Mouse (Mus musculus) heart, adult 8-10 months (tissue): Measurements from ENCODE around the gene Nars2. TPM values are rescaled to one million over a fixed set of nuclear protein-coding genes. Genes with fewer than 3 reads are reported as not detected.
A peak's percentile ranks its signal among the peaks of the same experiment; 100 is the strongest.

ENCODE experiments used
- DNase-seq: peaks from one replicate; pipeline ENCODE4 v3.0.0; 2022; ENCODE audit warnings: low spot score
- total RNA-seq, 4 experiments: library from RNA; stranded (reverse); gene quantifications; 2 replicates each; pipeline ENCODE4 v1.2.4; 2022

Gene Nars2
- total RNA-seq, 4 experiments from 2014 or later, result 16.9 to 24.1 (median 19.8) TPM

DNA sequence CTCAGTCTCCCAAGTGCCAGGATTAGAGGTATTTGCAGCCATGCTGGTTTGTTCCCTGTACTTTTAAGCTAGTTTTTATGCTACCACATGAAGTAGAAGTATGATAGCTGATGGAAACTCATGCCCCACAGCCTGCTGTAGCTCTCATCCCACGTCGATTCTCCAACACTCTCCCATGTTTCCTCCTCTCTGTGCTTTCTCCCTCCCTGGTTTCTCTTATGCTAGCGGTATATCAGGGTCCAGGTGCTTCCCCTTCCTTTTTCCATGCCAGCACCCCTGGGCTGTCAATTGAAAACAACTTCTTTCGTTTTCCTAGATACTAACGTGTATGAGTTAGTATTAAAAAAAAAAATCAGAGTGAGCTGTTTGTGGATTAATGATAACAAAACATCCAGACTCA, 120.8 kb downstream of the Nars2 start:
- DNase-seq, result no peak

DNA sequence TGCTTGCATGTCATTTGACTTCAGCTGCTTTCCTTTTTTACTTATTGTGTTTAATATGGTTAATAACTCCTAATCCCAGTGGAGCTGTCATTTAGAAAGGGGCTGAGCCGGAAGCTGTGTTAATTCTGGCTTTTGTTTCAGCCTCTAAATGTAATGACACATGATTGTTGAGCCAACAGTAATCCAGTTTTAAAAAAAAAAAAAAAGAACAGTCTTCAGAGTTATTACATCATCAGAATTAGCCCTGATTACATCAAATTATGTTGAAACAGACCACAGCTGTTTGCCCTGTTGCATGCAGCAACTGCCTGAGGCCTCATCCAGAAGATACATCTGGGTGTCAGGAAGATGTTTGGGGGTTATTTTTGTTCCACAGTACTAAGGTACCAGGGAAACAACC, 123.7 kb downstream of the Nars2 start:
- no peak for DNase-seq

DNA sequence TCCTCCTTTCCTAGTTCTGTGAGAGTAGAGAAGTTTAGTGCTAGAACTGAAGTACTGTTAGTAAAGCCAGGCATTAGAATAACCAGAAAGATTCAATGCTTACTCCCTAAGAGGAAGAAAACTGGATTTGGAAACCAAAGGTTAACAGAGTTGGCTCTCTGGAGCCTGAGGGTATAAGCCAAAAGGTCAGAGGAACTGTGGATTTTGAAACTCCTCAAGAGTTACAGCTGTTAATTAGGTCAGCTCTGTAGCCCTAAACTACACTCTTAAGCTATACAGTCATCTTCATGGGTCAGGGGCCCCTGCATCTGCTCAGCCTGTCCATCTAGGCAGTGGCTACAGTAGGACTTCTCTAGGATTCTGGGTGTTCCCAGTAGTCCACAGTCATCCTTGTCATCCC, 125.7 kb downstream of the Nars2 start:
- DNase-seq, result no peak

DNA sequence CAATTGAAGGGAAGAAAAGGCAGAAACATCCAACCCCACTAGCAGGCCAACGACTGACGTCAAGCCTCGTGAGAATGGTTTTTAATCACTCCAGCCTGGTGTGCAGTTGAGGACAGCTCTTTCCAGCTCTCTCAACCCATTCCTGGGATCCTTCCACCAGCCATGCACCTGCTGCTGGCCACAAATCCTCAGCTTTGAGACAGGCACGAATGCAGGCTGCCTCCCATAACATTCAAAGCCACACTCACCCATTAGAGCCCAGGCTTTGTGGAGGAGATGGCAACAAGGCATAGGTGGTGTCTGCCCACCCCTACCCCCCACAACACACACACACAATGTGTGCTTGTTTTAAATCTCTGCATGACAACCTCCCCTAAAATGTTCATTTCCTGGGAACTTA, 127.4 kb downstream of the Nars2 start:
- no peak for DNase-seq

DNA sequence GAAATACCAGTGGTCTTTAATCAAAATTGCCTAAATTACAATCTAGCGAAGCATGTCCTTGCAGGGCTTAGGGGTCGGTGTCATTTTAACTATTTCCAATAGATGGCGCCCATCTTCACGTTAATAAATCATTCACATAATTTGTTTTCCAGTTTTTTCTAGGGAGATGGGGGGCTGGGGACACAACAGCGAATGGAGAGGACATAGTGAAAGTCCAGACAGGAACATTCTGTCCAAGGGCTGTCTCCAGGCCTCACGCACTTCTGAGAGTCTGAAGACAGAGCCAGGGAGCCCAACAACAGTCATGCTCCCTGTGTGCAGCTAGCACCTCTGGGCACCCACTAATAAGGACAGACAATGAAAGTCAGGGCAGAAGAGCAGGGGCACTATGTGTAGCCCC, 127.8 kb downstream of the Nars2 start:
- peak; percentile 69 for DNase-seq

DNA sequence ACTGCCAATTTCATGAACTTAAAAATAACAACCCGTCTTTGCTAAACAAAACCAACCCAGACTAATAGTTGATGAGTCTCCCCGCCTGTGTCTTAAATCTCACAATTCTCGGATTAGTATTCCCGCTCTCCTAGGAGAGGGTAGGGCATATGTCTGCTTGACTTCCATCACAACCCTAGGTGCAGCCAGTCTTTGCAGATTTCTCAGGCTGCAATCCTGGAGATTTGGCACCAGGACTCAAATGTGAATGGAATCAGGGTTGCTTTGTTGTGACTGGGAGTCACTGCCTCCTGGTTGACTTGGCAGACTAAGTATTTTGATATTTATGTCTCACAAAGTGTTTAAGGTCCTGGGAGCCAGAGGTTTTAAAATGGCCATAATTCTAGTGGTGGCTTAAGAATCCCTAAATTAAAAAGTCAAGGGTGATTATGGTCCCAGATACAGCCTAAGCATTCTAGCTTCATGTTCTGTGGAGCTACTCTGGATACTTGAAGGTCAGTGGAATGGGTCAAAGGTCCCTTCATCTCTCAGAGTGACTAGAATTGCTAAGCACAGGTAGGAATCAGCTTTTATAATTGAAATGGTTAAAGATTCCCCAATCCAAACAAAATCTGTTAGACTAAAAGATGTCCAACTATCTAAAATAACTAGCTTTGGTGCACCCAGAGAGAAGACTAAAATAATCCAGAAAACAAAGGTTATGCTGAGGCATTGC, 128.5 kb downstream of the Nars2 start:
- no peak for DNase-seq

DNA sequence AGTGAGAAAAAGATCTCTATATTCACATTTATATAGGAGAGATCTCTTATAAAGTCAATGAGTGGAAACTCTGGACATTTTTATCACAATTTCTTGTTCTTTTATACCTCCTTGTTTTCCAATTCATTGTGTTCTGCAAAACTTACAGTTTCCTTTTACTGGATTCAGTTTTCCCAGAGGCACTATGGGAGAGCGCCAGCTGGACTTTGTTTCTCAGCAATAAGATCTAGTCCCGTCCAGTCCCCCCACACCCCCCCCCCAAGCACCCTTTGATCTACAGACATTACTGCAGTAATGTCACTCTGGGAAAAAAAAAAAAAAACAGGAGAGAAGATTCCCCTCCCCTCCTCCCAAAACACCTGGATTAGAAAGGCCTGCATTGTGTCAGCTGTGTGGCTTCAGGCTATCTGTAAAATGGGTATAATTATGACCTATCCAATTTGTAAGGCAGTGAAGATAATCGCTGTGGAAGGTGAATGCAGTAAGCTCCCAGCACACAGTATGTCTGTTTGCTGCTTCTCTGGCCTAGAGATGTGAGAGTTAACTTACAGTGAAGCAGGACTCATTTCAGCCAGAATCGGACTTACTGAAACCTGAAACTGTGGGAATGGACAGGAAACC, 129.4 kb downstream of the Nars2 start:
- no peak for DNase-seq

DNA sequence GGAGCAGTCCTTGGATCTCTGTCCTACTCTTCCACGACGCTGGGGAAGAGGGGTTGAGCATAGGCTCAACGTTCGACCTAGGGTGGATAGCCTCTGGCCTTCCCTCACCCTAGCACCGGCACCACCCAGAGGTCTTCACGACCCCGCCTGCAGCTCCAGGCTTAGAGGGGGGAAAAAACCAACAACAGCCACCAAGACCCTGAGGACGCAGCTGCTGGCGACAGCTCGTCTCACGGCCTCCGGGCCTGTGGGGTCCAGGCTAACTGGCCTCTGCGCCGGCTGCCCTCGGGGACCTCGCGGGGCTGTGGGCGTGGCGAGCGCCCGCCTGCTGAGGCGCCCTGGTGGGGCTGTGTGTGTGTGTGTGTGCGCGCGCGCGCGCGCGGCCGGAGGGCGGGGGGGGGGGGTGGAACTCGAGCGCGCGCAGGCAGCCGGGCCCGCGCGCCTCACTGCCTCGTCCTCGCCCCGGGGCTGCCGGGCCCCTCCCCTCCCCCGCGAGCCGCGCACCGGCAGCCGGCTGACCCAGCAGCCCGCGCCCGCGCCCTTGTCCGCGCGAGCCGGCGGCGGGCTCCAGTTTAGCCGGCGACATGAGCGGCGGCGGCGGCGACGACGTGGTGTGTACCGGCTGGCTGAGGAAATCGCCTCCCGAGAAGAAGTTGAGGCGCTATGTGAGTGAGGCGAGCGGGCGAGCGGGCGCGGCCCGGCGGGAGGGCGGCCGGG, 130.1 kb downstream of the Nars2 start, which contains the start of gene Gab2:
Gene Gab2 (plus strand): TSS at position 345 of the 717 bp plus-strand sequence.
- DNase-seq, result peak; percentile 57

DNA sequence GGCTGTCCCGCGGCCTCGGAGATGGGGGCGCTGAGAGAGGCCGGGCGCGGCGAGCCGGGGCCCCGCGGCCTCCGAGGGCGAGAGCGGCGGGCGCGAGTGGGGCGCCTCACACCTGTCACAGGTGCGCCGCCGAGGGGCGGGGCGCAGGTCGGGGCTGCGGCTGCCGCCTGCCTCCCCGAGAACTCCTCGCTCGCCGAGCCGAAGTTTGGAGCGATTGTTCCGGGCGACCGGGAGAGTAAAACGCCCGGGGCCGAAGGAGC, 130.6 kb downstream of the Nars2 start:
- no peak for DNase-seq

DNA sequence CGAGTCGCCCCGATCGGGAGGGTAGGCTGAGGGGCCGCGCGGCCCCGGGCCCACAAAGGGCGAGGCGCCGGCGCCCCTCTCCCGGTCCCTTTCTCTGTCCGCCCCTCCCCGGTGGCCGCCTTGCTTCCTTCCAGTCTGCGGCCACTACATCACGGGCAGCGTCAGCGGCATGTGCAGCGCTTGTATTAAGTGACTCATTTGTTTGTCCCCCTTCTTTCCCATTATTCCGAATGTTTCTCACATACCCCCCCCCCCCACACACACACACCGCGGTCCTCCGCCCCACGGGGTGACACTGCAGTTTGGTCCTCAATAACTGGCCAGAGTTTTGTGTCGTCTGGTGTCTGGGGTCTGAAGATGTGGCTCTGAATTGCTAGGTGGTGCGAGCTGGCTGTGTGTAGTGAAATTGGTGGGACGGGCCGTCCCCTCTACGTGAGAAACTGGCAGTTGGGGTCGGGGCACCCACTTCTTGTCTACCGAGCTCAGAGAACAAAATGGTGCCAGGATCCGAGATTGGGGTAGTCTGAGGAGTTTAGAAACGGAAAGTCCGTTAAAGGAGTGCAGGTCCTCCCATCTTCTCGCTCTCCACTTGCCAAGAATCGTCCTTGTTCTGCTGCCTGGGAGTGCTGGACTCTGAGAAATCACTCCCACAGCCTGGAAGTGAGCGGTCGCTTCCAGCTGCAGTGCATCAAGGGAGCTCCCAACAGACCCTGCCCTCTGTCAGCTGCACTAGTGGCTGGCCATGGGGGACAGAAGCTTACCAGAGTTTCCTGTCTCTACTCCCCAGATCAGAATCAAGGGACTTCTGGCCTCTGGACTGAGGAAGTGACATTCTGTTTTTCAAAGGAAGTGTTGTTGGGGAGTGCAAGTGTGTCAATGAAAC, 131.2 kb downstream of the Nars2 start:
- DNase-seq, result peak; percentile 89

DNA sequence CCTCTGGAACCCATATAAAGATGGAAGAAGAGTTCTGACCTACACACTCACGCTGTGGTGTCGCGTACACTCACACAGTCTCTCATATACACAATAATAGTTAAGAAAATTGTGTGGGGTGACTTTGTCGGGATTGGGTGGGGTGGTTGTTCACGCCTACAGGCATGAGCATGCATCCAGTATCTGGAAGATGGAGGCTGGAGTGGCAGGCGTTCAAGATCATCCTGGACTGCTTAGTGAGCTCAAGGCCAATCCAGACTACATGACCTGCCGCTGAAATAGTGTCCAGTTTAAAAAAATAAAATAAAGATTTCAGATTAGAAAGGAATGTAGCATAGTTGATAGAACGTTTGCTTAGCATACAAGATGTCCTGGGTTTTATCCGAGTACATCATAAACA, 132.3 kb downstream of the Nars2 start:
- DNase-seq, result no peak

DNA sequence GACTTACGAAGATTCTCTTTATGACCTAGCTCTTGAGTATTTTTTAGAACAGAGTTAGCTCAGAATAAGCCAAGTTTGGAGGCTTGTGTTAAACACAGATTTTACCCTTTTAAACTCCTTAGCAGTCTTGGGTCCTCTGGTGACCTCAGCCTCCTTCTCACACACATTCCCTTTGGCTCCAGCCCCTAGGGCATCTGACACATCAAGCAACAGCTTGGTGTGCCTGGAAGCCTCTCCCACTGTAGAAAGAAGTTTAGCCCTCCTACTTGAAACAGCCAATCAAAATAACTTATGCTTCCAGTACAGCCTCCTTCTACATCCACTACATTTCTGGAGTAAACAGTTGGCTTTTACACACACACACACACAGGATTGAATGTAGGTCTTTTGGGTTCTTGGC, 132.9 kb downstream of the Nars2 start:
- DNase-seq, result peak; percentile 51

DNA sequence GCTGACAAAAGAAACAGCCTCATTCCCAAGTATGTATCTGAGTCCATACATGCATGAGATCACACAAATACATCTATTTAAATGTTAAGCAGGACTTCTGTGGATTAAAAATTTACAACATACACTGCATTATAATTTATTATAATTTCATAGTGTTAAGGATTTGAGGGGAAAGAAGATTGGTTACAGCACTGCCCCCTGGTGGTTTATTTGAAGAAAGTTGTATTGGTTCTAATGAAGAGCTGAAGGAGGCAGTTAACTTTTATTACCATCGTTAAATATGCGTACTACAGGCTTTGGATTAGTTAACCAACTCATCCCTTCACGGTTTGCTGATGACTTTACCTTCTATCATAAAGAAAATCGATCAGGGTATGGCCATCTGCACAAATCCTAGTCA, 134.0 kb downstream of the Nars2 start:
- DNase-seq, result peak; percentile 46

DNA sequence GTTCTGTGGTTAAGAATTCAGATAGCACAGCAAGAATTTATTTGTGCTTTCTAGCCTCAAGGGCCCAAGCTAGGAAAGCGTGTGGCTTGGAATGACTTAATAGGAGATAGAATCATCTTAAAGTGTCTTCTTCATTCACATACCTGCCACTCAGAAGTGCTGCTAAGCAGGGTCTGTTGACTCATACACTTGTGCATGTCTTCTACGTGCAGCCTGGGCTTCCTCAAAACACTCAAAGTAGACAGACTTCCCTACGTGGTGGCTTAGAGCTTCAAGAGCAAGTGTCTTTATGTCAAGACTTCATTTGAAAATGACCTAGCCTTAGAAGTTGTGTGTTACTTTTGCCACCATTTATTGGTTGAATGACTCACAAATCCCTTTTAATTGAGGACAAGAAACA, 142.9 kb downstream of the Nars2 start:
- DNase-seq, result no peak

DNA sequence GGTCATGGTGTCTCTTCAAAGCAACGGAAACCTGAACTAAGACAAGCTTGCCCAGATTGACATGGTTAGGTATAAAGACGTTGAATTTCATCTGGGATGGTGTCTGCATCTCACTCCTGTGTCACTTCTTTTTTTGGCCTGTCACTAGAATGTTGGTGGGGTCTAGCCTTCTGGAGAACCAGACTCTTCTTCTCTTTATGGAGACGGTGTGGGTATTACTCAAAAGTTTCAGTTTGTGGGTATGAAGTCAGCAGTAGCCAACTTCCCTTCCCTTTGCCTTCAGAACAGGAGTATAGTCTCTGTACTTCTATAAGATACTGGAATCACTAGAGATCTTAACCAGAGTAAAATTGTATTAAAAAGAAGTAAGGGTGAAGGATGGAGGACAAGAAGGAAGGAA, 156.8 kb downstream of the Nars2 start:
- DNase-seq, result no peak

Other genes starting within 250 kb of the Nars2 start
- 10 to 100 TPM; 14.2 to 17.6 (median 16.2) TPM for gene Gab2, start 130.1 kb downstream of the Nars2 start, total RNA-seq